Mouse (Mus musculus) lung, postnatal 0 days (tissue): ENCODE results near the gene Jazf1.

Experiments used
- CTCF ChIP-seq: IDR thresholded peaks from 2 replicates; pipeline ENCODE4 v1.5.1; 2016; ENCODE audit warnings: antibody characterized with exemption, mild to moderate bottlenecking
- EP300 ChIP-seq: IDR thresholded peaks from 2 replicates; pipeline ENCODE4 v1.6.1; 2016; ENCODE audit warnings: antibody characterized with exemption, mild to moderate bottlenecking, control low read depth

DNA sequence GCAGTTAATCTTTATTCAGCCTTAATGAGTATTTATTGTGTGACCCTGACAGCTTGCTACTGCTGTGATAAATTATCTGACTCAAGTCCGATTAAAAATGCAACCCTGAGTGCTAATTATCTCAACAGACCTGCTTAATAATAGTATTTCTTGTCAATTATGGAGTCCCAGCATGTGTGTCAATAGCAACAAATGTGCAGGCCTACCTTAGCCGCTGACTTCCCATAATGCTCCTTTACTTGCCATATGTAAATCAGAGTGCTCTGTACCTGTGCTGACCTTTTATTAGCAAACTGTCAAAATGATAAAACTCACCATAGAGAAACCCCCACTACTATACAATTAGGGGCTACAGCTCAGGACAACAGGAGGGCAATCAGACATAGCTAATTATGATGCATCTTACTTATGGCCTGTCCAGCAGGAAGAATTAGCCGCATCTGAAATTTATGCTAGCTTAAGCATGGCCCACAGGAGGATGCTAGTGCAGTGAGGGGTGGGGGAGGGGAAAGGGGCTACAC, 209.5 kb downstream of the Jazf1 start:
- TF ChIP-seq CTCF = no peak
- TF ChIP-seq EP300 = no peak
